Mouse (Mus musculus) limb, embryonic 14.5 days (tissue): Measurements from ENCODE around the gene Mrps33. TPM values are rescaled to one million over a fixed set of nuclear protein-coding genes. Genes with fewer than 3 reads are reported as not detected.

ENCODE experiments used
- ATAC-seq: fragments of 200-750 bp; cut with Nextera tagmentation; 2 replicates; pipeline ENCODE4 v1.8.0; 2017; ENCODE audit warnings: low read depth, moderate number of reproducible peaks, moderate TSS enrichment; ENCODE audit not compliant: low FRiP score
- DNase-seq: peaks from one replicate; pipeline ENCODE4 v3.0.0-alpha.2; 2015; ENCODE audit warnings: low spot score
- H3K27ac ChIP-seq: fragments of 300-500 bp; sonication (generic); replicated peaks from 2 replicates; pipeline ENCODE4 v1.5.1; 2014; ENCODE audit warnings: low read depth, mild to moderate bottlenecking, low read length, moderate library complexity, mixed read lengths
- H3K27me3 ChIP-seq: fragments of 300-500 bp; sonication (generic); 2 replicates; pipeline ENCODE4 v1.6.1; 2014; ENCODE audit warnings: low read length, mixed read lengths; ENCODE audit not compliant: control insufficient read depth, insufficient read depth
- H3K36me3 ChIP-seq: fragments of 300-500 bp; sonication (generic); 2 replicates; pipeline ENCODE4 v1.6.1; 2014; ENCODE audit warnings: mild to moderate bottlenecking, low read length, moderate library complexity, mixed read lengths; ENCODE audit not compliant: control insufficient read depth, insufficient read depth
- H3K4me1 ChIP-seq: fragments of 300-500 bp; sonication (generic); 2 replicates; pipeline ENCODE4 v1.6.1; 2014; ENCODE audit warnings: antibody characterized with exemption, low read length, mixed read lengths; ENCODE audit not compliant: control insufficient read depth, insufficient read depth
- H3K4me2 ChIP-seq: fragments of 300-500 bp; sonication (generic); replicated peaks from 2 replicates; pipeline ENCODE4 v1.6.1; 2014; ENCODE audit warnings: low read depth, mild to moderate bottlenecking, low read length, moderate library complexity; ENCODE audit not compliant: severe bottlenecking
- H3K4me3 ChIP-seq: fragments of 300-500 bp; sonication (generic); replicated peaks from 2 replicates; pipeline ENCODE4 v1.5.1; 2014; ENCODE audit warnings: low read length
- H3K9ac ChIP-seq: fragments of 300-500 bp; sonication (generic); 2 replicates; pipeline ENCODE4 v1.6.1; 2014; ENCODE audit warnings: mild to moderate bottlenecking, low read depth, low read length, moderate library complexity; ENCODE audit not compliant: severe bottlenecking
- H3K9me3 ChIP-seq: fragments of 300-500 bp; sonication (generic); 2 replicates; pipeline ENCODE4 v1.6.1; 2016; ENCODE audit warnings: low read length; ENCODE audit not compliant: control insufficient read depth
- POLR2A ChIP-seq: fragments of 200-500 bp; IDR thresholded peaks from 2 replicates; pipeline ENCODE4 v1.8.0; 2012; ENCODE audit warnings: inconsistent platforms, mild to moderate bottlenecking, moderate library complexity, borderline replicate concordance; ENCODE audit not compliant: insufficient read depth, insufficient read length; ENCODE audit errors: extremely low read depth
- WGBS: fragments of 180-500 bp; shearing (Covaris S2); extraction: QIAGEN DNeasy Blood & Tissue Kit; methylation state at CpG from one replicate; pipeline ENCODE4 v1.1.7; 2014; 5-methylcytosine and 5-hydroxymethylcytosine counted together
- polyA plus RNA-seq, 2 experiments: library from polyadenylated mRNA; depleted of rRNA in 1 of 2; stranded (reverse) in 1 of 2; unstranded in 1 of 2; fragments of >200 nt; fragmentation: Nextera tagmentation in 1 of 2; extraction: Ambion mirVana in 1 of 2; gene quantifications; 2 replicates each; pipeline versions ENCODE4 v1.2.1 to v1.2.3; 2012 to 2014

Mrps33 gene
- polyA plus RNA-seq (2012; rRNA removed) (198 and 225 TPM in 2 replicates), polyA plus RNA-seq (2014; fragmentation: Nextera tagmentation; extraction: Ambion mirVana) (179 and 180 TPM in 2 replicates)

DNA sequence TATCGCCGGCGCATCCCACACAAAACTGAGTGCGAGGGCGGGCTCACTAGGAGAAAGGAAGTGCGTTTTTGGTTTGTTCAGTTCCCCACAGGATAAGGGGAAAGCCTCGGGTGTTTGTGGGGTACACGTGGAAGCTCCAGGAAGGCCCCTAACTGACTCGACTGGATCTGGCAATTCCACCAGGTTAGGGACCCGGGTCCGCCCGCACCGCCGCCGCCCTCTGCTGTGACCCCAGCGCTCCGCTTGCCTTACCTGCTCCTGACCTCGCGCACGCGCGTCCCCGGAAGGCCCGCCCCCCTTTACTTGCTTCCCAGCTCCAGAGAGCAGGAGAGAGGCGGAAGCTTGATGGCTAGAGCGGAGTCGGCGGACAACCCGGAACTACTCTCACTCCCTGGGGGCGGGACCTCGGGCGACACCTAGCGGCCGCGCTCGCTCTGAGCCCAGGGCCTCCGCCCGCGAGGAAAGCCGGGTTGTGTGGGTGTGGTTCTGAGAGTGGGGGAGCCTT, at the start of gene Mrps33:
TSS of gene Mrps33 (minus strand) at position 377 of the 505 bp plus-strand sequence.
- ATAC-seq (peak; percentile 99), DNase-seq (peak; percentile 96)
- no peaks in the 10 kb centered on the region for H3K36me3 ChIP-seq
- TF ChIP-seq POLR2A: peak; percentile 44; the same call in 1 of the 2 replicates
- peak within 1 kb of the TSS; percentile 60 for H3K9ac ChIP-seq
- H3K4me2 ChIP-seq: peak within 1 kb of the TSS; percentile 55
- H3K9me3 ChIP-seq: no peaks in the 10 kb centered on the region
- no peaks in the 10 kb centered on the region for H3K4me1 ChIP-seq
- no peaks in the 10 kb centered on the region for H3K27me3 ChIP-seq
- H3K4me3 ChIP-seq: peak within 1 kb of the TSS; percentile 53
- WGBS: under 1% methylated on average over 40 of the region's 40 CpGs
- no peak within 1 kb of the TSS for H3K27ac ChIP-seq

DNA sequence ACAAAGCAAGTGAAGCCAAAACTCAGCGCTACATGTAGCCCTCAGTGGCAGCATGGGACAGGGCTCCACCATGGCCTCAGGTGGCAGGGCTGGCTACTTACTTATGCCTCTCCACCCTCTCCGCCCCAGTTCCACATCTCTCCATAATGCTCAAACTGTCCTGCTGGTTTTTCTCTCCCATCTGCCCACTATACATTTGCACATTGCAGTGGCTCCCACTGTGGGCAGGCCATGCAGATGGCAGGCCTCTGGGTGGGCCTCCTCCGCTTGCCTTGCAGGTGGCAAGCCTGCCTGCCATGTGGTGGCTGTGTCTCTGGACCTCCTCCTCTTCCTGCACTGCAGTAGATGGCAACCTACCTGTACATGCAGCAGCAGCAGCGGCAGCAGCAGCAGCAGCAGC, 38.9 kb upstream of the Mrps33 start:
- Histone ChIP-seq H3K9ac (no peak overlapping the region), H3K27ac (no peak overlapping the region), H3K4me2 (no peak overlapping the region), H3K27me3 (no peaks in the 10 kb centered on the region), H3K4me1 (no peaks in the 10 kb centered on the region), H3K36me3 (no peaks in the 10 kb centered on the region), H3K4me3 (no peak overlapping the region), H3K9me3 (no peaks in the 10 kb centered on the region)
- ATAC-seq (no peak), DNase-seq (no peak)
- WGBS: 91% methylated on average over 4 of the region's 4 CpGs
- no peak for TF ChIP-seq POLR2A

DNA sequence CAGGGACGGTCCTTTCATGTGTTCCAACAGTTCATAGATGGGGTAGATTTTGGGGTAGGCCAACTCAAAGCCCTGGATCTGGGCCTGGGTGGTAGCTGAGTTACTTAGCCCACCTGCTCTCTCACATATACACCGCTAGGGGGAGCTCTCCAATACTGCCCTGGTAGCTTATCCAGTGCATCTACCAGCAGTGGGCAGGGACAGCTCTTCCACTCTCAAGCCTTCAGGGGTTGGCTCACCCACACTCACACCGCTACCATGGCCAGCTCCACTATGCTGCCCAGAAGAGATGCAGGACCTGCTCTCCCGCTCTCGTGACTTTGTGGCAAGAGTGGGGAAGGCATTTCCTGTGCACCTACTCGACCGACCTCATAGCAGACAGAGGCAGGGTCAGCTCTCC, 38.0 kb upstream of the Mrps33 start:
- H3K9me3 ChIP-seq: no peaks in the 10 kb centered on the region
- DNase-seq (peak; percentile 6), ATAC-seq (no peak)
- no peak overlapping the region for H3K4me2 ChIP-seq
- no peak for TF ChIP-seq POLR2A
- H3K9ac ChIP-seq: no peak overlapping the region
- no peaks in the 10 kb centered on the region for H3K27me3 ChIP-seq
- no peak overlapping the region for H3K27ac ChIP-seq
- H3K4me1 ChIP-seq: no peaks in the 10 kb centered on the region
- no peak overlapping the region for H3K4me3 ChIP-seq
- 41% methylated on average over 7 of the region's 7 CpGs for WGBS
- H3K36me3 ChIP-seq: no peaks in the 10 kb centered on the region

DNA sequence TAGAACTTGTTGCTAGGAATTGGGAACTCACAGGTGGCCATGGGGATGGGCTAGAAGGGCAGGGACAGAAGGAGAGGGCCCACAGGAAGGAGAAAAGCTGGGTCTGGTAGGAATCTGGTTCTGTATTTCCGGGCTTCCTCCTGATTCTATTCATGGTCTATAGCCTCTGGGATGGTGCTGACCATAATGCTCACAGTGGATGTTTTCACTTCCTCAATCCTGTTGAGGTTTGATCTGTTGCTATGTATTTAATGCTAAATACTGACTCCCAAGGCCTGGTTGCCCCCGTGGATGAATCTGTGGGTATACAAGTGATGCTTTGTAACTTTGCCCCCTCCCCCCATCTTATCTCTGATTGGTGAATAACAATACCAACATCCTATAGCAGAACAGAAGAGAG, 36.8 kb upstream of the Mrps33 start:
- H3K4me3 ChIP-seq: no peak overlapping the region
- no peaks in the 10 kb centered on the region for H3K36me3 ChIP-seq
- no peaks in the 10 kb centered on the region for H3K27me3 ChIP-seq
- no peak overlapping the region for H3K27ac ChIP-seq
- TF ChIP-seq POLR2A: no peak
- no peak overlapping the region for H3K4me2 ChIP-seq
- DNase-seq (no peak), ATAC-seq (no peak)
- H3K9me3 ChIP-seq: no peaks in the 10 kb centered on the region
- no peak overlapping the region for H3K9ac ChIP-seq
- H3K4me1 ChIP-seq: no peaks in the 10 kb centered on the region
- 81% methylated on average over 2 of the region's 2 CpGs for WGBS

DNA sequence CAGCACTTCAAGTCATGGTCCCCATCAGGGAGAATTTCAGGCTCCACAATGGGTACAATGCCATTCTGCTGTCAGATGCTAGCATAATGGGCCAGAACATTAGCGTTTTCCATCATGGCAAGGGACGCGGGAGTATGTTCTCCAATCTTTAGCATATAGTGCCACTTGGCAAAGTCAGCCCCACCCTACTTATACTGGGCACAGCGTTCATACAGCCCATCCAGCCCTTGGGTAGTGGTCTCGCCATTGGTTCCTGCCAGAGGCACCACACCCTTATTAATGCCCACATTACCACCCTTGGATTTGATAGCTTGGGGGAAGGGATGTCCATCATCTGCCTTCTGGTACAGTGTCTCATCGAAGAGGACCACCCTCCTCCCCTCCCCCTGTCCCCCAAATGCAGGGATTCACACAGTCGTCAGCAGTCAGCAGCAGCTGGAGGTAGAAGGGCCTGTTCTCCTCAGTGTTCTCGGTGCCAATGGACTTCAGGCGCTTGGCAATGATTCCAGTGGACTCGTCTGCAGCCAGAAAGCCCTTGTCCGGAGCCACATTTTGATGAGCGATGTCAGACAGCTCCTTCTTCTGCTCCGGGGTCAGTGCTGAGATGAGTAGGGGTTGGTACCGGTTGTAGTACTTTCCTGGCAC, 33.0 kb upstream of the Mrps33 start:
- no peak overlapping the region for H3K4me2 ChIP-seq
- no peak overlapping the region for H3K27ac ChIP-seq
- no peak for TF ChIP-seq POLR2A
- H3K9ac ChIP-seq: no peak overlapping the region
- ATAC-seq: no peak
- no peaks in the 10 kb centered on the region for H3K4me1 ChIP-seq
- no peak overlapping the region for H3K4me3 ChIP-seq
- WGBS: 88% methylated on average over 14 of the region's 14 CpGs
- DNase-seq: no peak
- no peaks in the 10 kb centered on the region for H3K27me3 ChIP-seq
- H3K36me3 ChIP-seq: no peaks in the 10 kb centered on the region
- no peaks in the 10 kb centered on the region for H3K9me3 ChIP-seq
